Mouse (Mus musculus) R1 (cell line): ENCODE measurements around the gene St8sia6.

ENCODE experiments used
- DNase-seq: peaks from one replicate; pipeline ENCODE4 v3.0.0-alpha.2; 2018; ENCODE audit warnings: low read depth, low spot score

The St8sia6 gene

GRCm38 (mm10) chr2:13760366-13760765 is 33.5 kb downstream of the St8sia6 start:
- DNase-seq, result no peak

- DNase-seq, result no peak
Measured at GRCm38 (mm10) chr2:13757412-13757811, 36.5 kb downstream of the St8sia6 start.

- DNase-seq, result no peak
Measured at GRCm38 (mm10) chr2:13755733-13756132, 38.1 kb downstream of the St8sia6 start.

GRCm38 (mm10) chr2:13751691-13752090 is 42.2 kb downstream of the St8sia6 start:
- no peak for DNase-seq

GRCm38 (mm10) chr2:13750777-13751176 is 43.1 kb downstream of the St8sia6 start:
- DNase-seq, result no peak

GRCm38 (mm10) chr2:13750089-13750488 is 43.8 kb downstream of the St8sia6 start:
- DNase-seq, result no peak

GRCm38 (mm10) chr2:13749176-13749575 is 44.7 kb downstream of the St8sia6 start:
- DNase-seq, result no peak

GRCm38 (mm10) chr2:13747576-13747975 is 46.3 kb downstream of the St8sia6 start:
- no peak for DNase-seq

GRCm38 (mm10) chr2:13746023-13746422 is 47.8 kb downstream of the St8sia6 start:
- DNase-seq, result no peak

GRCm38 (mm10) chr2:13738704-13739103 is 55.2 kb downstream of the St8sia6 start:
- DNase-seq, result peak; percentile 29

GRCm38 (mm10) chr2:13727901-13728300 is 66.0 kb downstream of the St8sia6 start:
- no peak for DNase-seq

GRCm38 (mm10) chr2:13725592-13725991 is 68.3 kb downstream of the St8sia6 start:
- DNase-seq, result no peak

- peak; percentile 13 for DNase-seq
Measured at GRCm38 (mm10) chr2:13722241-13722640, 71.6 kb downstream of the St8sia6 start.

GRCm38 (mm10) chr2:13718628-13719185 is 75.2 kb downstream of the St8sia6 start:
- DNase-seq, result no peak

GRCm38 (mm10) chr2:13708785-13709184 is 85.1 kb downstream of the St8sia6 start:
- DNase-seq, result no peak

- peak; percentile 84 for DNase-seq
Measured at GRCm38 (mm10) chr2:13697514-13697913, 96.3 kb downstream of the St8sia6 start.

GRCm38 (mm10) chr2:13694417-13694816 is 99.4 kb downstream of the St8sia6 start:
- DNase-seq, result no peak

GRCm38 (mm10) chr2:13684380-13684779 is 109.5 kb downstream of the St8sia6 start:
- no peak for DNase-seq

GRCm38 (mm10) chr2:13683205-13683570 is 110.7 kb downstream of the St8sia6 start:
- DNase-seq, result no peak

- no peak for DNase-seq
Measured at GRCm38 (mm10) chr2:13682488-13683204, 111.2 kb downstream of the St8sia6 start.

- DNase-seq, result peak; percentile 56
Measured at GRCm38 (mm10) chr2:13672946-13673345, 120.9 kb downstream of the St8sia6 start.

- peak; percentile 29 for DNase-seq
Measured at GRCm38 (mm10) chr2:13672426-13672825, 121.4 kb downstream of the St8sia6 start.

GRCm38 (mm10) chr2:13634866-13635265 is 159.0 kb downstream of the St8sia6 start:
- no peak for DNase-seq
